Mouse (Mus musculus) adrenal gland, adult 10 weeks (tissue): ENCODE measurements around the gene Gm20388. TPM values are rescaled to one million over a fixed set of nuclear protein-coding genes. Genes with fewer than 3 reads are reported as not detected.

Source experiments
- polyA plus RNA-seq: library from polyadenylated mRNA; stranded (reverse); fragments of 350-450 nt; fragmentation: Illumina TruSeq; extraction: RNeasy Lipid Tissue Mini Kit (QIAGEN cat#74804); gene quantifications from one replicate; pipeline ENCODE4 v1.2.3, GENCODE M21; 2014; ENCODE audit warnings: low read depth, low replicate concordance

Gene Gm20388
- polyA plus RNA-seq, 1 experiment from 2014 or later = 7.6 TPM

GRCm38 (mm10) chr8:122443262-122444006 lies 2532.8 kb downstream of the Gm20388 start, which contains the start of gene Mvd:
Gene Mvd (minus strand): TSS chr8:122443422.

GRCm38 (mm10) chr8:122460524-122461472 lies 2550.2 kb downstream of the Gm20388 start, which contains the start of gene Snai3:
Gene Snai3 (minus strand): TSS chr8:122460733.

GRCm38 (mm10) chr8:122475580-122476320 lies 2565.1 kb downstream of the Gm20388 start, which contains the start of the genes Rnf166 and Ctu2:
Gene Rnf166 (minus strand): TSS chr8:122476064.
Gene Ctu2 (plus strand): TSS chr8:122476143.

GRCm38 (mm10) chr8:122551265-122552051 lies 2640.8 kb downstream of the Gm20388 start, which contains the start of gene Piezo1:
Gene Piezo1 (minus strand): TSS chr8:122551329.

GRCm38 (mm10) chr8:122567361-122568108 lies 2656.9 kb downstream of the Gm20388 start, which contains the start of gene Cdt1:
Gene Cdt1 (plus strand): TSS chr8:122568015.

GRCm38 (mm10) chr8:122576648-122577022 lies 2666.0 kb downstream of the Gm20388 start, which contains the start of gene Aprt:
Gene Aprt (minus strand): TSS chr8:122576909.

GRCm38 (mm10) chr8:122611295-122612133 lies 2700.9 kb downstream of the Gm20388 start, which contains the start of the genes Galns and Trappc2l:
Gene Galns (minus strand): TSS chr8:122611463.
Gene Trappc2l (plus strand): TSS chr8:122611640.

GRCm38 (mm10) chr8:122622727-122623126 lies 2712.1 kb downstream of the Gm20388 start, which contains the start of gene Pabpn1l:
Gene Pabpn1l (minus strand): TSS chr8:122622739.

GRCm38 (mm10) chr8:122699005-122699492 lies 2788.4 kb downstream of the Gm20388 start, which contains the start of gene Cbfa2t3:
Gene Cbfa2t3 (minus strand): TSS chr8:122699109.

GRCm38 (mm10) chr8:122775285-122776155 lies 2864.9 kb downstream of the Gm20388 start, which contains the start of gene Acsf3:
Gene Acsf3 (plus strand): TSS chr8:122775486.

GRCm38 (mm10) chr8:122847829-122848561 lies 2937.4 kb downstream of the Gm20388 start, which contains the start of gene Cdh15:
Gene Cdh15 (plus strand): TSS chr8:122847966.

GRCm38 (mm10) chr8:123042158-123042973 lies 3131.7 kb downstream of the Gm20388 start, which contains the start of gene Ankrd11:
Gene Ankrd11 (minus strand): TSS chr8:123042277.

GRCm38 (mm10) chr8:123062721-123063120 lies 3152.1 kb downstream of the Gm20388 start, which contains the start of gene Spg7:
Gene Spg7 (plus strand): TSS chr8:123062942.

GRCm38 (mm10) chr8:123101735-123102685 lies 3191.4 kb downstream of the Gm20388 start, which contains the start of gene Rpl13:
Gene Rpl13 (plus strand): TSS chr8:123102350.

